Mouse (Mus musculus): ENCODE measurements around the gene Bcat2.

Gene Bcat2

DNA sequence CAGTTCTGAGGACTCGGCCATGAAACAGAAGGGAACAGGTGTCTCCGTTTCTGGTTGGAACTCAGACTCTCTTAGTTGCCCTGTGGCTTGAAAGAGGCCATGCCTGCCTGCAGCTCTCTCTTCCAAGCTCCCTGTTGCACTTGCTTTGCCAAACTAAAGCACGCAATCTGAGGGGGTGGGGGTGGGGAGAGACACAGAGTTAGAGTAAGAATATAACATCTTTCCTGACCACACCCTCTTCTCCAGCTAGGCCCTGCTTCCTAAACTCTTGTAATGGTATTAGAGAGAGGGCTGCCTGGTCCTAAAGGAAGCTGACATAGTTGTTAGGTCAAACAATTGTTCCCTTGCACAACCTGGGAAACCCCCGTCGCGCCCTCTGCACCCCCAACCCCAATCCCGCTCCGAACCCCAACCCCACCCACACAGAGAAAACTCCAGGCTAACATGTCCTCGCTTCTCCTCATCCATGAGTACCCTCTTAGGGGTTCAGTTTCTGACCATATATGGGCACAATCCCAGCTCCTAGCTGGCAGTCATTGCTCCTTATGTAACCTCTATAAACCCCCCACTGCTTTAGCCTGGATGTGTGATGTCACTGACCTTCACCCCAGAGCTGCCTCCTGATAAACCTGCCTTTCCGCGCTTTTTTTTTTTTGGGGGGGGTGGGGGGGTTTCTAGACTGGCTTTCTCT is 19.0 kb upstream of the Bcat2 start:
- DNase-seq (ENCODE audit: low spot score in 2 of 2), result no peak

DNA sequence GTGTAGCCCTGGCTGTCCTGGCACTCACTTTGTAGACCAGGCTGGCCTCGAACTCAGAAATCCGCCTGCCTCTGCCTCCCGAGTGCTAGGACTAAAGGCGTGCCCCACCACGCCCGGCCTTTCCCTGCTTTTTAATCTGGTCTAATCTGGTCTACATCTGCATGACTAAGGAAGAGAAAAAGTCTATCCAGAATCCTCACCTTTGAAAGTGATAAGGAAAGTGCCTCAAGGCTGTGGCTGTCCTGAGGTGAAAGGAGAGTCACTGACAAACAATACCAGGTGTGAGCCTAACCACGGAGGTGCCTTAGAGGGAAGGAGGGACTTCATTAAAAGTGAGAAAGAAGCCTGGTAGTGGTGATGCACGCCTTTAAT is 18.5 kb upstream of the Bcat2 start:
- DNase-seq (ENCODE audit: low spot score in 2 of 2), result no peak

DNA sequence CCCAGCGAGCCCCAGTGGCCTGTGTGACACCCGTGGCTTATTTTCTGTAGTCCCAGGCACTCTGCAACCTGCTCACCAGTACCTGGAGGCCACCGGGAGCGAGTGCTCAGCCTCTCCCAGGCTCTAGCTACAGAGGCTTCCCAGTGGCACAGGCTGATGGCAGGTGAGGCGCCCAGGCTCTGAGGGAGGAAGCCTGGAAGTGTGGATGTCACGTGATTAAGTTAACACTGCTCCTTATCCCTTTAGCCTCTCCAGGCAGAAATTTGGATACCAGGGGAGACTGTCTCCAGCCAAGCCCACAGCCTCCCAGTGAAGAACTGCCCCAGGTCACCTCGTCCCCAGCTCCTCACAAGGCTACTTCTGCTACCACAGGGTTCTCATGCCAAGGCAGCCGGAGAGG is 16.4 kb upstream of the Bcat2 start:
- DNase-seq (ENCODE audit: low spot score in 2 of 2), result no peak

DNA sequence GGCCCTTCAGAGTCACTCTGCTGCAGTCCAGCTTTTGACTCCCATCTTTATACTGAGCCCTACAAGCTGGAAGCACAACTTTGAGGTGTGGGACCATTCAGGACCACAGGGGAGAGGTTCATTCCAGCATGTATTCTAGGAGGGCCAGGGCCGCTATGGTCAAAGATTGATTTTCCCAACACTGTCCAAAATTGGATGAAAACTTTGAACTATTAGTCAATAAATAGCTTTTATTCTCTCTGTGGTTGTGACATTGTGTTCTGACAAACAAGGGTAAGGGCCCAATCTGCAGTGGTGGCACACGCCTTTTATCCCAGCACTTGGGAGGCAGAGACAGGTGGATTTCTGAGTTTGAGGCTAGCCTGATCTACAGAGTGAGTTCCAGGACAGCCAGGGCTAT is 16.0 kb upstream of the Bcat2 start:
- DNase-seq (ENCODE audit: low spot score in 2 of 2), result no peak

DNA sequence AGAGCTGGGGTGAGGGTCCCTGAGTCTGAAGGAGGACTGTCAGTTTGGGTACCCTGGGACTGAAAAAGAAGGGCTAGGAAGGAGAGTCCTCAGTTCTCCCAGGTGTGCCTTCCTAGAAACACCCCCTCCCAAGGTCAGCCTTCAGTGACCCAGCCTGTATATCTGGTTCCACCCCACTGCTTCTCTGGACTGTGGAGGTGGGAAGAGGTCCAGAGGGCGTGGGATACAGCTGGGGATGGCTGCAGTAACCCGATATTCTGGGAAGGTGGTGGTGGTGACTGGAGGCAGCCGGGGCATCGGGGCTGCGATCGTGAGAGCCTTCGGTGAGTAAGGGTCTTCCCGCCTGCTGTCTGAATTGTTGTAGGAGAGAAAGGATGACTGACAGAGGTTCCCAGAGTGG is 15.2 kb upstream of the Bcat2 start, which contains the start of gene Hsd17b14:
Gene Hsd17b14 (plus strand): TSS at position 150 of the 400 bp plus-strand sequence.
- no peak for DNase-seq (ENCODE audit: low spot score in 2 of 2)

DNA sequence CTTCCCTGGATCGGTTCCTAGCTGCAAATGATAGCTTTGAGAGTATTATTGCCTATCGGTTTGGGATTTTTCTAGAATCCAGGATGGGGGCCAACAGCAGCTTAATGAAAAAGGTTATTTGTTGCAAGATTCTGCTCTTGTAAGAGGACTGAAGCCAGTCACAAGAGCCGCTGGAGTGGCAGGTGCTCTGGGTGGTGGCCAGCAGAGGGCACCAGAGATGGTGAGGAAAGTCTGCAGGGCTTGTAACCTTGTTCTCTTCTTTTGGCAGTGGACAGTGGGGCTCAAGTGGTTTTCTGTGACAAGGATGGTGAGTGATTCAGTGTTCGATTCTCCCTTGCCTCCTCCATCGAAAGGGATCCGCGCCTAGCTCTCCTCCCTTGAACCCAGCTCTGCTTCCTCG is 14.2 kb upstream of the Bcat2 start:
- peak; percentile 42 to 71 for DNase-seq (ENCODE audit: low spot score in 2 of 2)

DNA sequence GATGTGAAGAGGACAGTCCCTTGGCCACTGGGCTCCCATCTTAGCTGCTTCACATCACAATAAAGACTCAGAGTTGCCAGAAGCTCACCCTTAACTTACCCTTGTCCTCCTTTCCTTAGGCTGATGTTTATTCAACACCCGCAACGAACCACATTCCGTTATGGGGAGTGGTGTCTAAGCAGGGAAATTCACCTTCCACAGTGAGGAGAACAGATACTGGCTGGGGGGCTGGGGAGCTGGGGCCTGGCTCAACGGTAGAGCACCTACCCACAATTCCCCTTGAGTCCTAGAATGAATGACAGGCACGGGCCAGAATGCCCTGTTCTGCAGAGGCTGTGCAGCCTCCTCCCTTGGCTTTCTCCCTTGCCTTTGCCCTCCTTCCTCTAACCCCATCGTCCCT is 11.0 kb upstream of the Bcat2 start:
- no peak for DNase-seq (ENCODE audit: low spot score in 2 of 2)

DNA sequence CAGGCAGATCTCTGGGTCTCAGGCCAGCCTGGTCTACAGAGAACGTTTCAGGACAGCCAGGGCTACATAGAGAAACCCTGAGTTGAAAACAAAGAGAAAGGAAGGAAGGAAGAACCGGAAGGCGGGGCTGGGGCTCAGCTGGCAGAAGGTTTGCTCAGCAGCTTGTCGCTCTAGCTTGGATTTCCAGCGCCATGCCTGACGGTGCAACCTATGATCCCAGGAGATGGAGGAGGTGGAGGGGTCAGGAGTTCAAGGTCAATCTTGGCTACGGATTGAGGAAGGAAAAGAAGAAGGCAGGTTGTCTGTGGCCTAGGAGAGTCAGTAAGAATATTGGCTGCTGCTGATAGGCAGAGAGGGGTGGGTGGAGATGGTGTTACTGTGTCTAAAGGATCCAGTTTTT is 9.7 kb upstream of the Bcat2 start:
- DNase-seq (ENCODE audit: low spot score in 2 of 2), result no peak

DNA sequence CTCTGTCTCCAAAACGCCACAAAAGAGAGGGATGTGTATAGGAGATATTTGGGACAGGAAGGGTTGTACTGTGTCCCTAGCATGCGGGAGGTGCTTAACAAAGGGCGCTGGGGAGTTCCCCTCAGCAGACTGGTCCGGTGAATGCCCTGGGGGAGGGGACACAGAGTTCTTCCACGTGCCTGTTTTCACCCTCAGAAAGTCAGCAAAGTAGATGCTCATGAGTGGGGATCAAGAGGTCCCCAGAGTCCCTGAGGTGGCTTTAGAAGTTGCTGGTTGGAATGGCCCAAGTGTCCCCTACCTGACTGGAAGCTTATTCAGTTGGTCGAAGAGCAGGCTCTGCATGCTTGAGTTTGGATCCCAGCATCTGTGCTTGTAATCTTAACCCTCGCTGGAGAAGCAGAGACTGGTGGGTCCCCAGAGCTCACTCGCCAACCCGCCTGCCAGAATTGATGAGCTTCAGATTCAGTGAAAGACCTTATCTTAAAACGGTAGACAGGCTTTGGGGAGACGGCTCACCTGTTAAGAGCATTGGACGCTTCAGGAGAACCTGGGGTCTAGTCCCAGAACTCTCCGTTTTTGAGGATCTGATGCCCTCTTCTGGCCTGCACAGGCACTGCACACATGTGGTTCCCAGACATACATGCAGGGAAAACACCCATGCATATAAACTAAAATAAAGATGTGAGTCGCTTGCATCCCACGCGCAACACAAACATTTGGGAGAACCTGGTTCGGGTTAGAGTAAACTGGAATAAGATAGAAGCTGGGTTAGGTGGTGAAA is 8.9 kb upstream of the Bcat2 start:
- DNase-seq (ENCODE audit: low spot score in 2 of 2), result peak; percentile 44 to 71

DNA sequence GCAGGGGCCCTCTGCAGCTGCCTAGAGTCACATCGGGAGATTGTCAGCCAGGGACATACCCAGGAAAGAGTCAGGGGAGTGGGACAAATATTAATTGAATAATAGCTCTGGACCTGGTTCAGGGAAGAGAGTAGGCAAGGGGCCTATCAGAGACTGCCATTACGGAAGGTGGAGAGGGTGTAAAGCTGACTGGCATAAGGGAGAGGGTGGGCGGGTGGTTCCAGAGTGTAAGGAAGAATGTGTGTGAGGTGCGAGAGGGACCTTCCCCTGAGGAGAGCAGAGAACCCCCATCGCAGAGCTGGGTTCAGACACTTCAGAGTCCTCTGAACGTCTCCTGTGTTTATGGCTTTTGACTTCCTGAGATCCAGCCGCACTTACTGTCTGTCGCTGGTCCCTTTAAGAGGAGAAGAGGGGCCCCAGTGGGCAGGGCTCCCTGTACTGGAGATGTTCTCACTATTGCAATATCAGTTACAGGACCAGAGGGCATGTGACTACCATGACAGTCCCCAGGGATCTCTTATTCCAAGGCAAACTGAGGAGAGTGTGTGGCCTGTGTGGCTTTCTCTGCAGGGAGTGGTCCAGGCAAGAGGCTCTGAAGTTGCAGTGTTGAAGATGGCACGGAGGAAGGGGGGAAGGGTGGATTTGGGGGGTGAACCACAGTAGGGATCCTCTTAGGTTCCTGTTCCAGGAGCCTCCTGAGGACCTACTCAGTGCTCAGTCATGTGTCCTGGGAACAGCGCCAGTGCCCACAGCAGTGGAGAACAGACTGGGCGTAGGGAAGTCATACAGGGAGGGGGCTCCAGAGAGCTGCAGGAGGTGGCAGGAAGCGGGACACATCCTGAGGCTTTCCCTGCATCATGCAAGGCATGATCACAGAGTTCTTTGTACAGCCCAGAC is 8.1 kb upstream of the Bcat2 start:
- no peak for DNase-seq (ENCODE audit: low spot score in 2 of 2)

DNA sequence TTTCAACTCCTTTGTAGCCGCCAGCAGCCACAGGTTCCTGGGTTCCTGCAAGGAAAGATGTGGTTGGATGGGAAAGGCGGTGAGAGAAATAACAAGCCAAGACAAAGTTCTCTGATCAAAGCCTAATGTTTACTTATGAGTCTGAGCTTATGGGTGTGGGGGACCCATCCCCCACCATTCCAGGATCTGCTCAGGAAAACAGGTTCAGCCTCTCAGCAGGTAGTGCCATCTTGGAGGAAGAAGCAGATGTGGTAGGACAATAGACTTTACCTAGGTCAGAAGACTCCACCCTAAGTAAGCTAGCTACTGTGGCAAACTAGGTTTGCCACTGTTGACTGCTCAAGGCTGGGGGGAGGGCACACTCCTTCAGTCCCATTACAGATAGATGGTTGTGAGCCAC is 5.1 kb upstream of the Bcat2 start:
- DNase-seq (ENCODE audit: low spot score in 2 of 2), result no peak

DNA sequence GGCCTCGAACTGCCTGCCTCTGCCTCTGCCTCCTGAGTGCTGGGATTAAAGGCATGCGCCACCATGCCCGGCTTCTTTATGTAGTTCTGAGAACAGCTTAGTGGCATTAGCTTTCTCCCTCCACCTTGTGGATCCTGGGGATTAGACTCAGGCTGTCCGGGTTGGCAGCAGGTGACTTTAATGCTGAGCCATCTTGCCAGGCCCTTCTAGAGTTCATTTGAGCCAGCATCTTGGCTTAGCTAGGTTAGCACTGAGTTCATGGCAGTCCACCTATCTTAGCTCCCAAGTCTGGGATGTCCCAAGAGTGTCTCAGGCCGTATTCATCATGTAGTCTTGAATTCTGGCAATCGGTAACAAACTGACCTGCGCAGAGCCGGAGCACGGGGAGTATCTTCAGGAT is 4.5 kb upstream of the Bcat2 start:
- no peak for DNase-seq (ENCODE audit: low spot score in 2 of 2)

DNA sequence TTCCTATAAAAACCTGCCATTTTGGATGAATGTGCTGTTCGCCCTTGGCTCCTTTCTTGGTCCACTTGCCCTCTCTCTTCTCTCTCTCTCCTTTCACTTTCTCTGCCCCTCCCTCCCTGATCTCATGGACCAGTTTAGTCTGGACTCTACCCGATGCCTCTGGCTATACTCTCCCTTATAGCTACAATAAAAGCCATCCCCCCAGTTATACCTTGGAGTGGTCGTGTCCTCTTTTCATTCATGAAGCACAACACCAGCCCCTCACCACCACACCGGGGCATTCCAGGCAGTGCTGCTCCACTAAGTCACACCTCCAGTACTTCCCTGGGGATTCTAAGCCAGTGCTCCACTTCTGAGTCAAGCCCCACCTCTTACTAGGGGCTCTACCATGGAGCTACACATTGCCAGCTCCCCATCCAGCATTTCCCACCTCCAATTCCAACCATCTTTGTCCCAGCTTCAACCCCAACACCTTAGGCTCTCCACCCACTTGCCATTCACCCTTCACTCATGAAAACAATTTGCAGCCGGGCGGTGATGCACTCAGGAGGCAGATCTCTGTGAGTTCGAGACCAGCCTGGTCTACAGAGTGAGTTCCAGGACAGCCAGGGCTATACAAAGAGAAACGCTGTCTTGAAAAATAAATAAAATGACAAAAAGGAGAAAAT is 2.7 kb upstream of the Bcat2 start:
- DNase-seq (ENCODE audit: low spot score in 2 of 2), result no peak

DNA sequence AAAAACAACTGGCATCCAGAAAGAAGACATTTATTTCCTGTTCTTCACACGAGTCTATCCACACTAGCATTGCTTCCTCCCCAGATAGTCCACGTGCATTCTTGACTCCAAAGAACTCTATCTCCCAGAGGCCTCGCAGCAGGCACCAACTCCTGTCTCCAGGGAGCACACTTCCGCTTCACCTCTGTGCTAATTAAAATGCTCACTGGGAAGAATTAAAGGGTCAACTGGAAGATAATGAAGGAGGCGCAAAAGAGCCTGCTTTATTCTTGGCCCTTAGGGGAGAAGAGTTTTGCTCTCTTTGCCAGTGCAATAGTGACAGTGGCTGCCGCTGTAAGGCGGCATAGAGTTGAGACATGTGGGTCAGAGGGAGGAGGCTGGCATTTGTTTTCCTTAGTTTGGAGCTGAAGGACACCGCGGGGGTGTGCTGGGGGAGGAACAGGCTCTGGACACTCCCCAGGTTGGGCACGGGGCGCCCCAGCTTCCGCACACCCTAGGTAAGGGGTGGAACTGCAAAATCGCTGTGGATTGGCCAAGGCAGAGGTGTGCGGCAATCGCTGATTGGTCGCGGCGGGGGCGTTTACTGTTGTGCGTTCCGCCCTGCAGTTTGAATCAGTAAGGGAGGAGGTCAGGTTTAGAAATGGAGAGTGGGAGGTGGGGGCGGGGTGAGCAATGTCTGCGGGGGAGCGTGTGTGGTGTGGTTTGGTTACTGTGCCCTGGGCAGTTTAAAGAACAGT is 2.0 kb upstream of the Bcat2 start:
- peak; percentile 91 to 92 for DNase-seq (ENCODE audit: low spot score in 2 of 2)

DNA sequence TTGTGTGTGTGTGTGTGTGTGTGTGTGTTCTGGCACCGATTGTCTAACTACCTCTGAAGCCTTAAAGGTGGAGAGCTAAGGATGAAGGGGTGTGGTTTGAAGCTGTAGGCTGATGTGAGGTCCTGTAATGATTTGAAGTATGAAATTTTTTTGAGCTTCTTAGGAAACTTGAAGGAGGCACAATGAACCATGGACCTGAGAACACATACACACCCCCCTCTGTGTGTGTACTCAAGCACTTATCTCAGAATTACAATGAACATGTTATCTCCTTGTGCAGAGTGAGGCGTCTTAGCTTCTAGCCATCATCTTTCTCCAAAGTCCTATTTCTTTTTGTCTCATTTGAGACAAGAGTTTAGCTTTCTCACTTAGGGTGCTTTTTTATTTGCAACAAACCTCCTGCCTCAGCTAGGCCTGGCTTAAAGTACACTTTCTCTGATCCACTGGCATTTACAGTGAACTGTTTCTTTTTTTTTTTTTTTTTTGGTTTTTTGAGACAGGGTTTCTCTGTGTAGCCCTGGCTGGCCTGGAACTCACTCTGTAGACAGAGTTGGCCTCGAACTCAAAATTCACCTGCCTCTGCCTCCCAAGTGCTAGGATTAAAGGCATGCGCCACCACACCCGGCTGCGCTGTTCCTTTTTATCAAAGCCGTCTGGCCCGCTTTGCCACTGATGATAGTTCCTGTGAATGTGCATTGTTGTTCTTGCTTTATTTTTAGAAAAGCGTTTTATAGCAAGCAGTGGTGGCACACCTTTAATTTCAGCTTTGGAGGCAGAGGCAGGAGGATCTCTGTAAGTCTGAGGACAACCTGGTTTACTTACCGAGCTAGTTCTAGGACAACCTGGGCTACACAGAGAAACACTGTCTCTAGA is 1.1 kb upstream of the Bcat2 start:
- DNase-seq (ENCODE audit: low spot score in 2 of 2), result no peak

DNA sequence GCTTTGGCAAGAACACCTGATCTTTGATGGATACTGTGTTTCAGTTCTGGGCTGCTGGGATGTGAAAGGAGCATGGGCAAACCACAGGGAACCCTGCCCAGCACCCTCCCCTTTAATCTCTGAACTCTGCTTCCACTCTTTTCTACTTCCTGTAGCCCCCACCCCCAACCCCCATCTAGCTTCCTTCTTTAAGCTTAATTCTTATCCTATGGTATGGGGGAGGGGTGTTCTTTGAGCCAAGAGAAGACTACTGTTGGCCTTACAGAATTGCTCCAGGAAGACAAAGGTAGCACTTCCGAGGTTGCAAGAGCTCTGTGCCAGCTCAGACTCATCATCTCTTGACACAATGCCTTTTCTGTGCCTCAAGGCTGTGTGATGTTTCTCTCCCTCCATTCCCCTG is 2.0 kb downstream of the Bcat2 start:
- no peak for DNase-seq (ENCODE audit: low spot score in 2 of 2)

DNA sequence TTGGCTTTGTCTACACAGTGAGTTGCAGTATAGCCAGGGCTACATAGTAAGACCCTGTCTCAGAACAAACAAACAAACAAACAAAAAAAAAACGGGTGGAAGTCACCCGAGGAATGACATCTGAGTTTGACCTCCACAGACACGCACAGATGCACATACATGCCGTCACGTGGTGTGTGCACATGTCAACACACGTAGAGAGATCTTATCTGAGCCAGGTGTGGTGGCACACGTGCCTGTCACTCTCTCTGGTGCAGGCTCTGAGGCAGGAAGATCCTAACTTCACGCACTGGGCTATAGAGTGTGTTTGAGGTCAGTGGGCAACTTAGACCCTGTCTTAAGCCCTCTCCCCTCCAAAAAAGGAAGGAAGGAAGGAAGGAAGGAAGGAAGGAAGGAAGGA is 4.0 kb downstream of the Bcat2 start:
- no peak for DNase-seq (ENCODE audit: low spot score in 2 of 2)

DNA sequence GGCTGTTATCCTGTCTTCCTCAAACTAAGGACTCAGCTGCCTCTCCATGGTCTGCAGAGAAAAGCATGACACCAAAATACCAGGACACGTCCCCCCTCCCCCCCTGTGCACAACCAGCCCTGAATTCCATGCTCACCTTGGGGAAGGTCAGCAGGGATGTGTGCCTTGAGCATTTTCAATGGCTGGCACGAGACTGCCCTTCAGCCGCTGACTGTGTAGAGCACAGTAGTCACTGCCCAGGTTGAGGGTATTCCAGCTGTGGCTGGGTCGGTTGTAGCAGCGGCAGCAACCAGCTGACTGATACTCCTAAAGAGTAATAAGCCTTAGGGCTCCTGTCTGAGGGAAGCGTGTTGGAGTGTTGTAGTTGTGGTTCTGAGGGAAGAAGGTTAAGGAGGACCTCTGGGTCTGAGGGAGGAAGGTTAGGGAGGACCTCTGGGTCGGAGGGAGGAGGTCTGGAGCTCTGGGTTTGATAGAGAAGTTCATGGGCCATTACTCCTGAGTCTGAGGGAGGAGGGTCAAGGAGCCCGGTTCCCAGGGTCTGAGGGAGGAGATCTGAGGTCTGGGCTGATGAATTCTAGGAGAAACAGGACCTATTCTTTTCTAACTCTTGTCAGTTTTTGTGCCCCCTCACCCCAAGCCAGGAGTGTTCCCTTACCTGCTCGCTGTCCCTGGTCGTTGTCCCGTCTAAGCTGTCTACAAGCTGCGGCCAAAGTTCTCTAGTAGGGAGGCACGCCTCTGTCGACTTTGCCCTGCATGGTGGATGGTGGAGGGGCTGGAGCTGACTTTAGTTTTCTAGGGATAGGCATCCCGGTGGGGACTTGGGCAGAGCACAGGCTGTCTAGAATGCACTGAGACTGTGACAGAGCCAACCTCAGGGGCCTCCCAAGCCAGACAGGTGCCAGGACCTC is 4.8 kb downstream of the Bcat2 start:
- no peak for DNase-seq (ENCODE audit: low spot score in 2 of 2)

DNA sequence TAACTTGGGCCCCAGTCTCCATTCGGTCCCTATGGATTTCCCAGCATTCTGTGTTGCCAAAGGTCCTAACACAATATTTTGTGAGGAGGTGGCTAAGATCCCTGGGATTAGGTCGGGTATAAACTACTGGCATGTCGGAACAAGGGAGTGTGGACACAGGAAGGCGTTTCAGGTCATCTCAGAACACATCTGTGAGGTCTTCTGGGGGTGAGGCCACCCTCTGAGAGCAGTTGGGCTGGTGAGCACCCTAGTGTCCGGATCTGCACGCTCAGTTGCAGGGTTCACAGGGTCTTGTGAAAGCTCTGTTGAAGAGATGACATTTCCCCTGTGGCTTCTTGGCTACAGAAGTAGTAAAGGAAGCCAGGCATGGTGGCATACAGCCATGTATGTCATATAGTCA is 16.0 kb downstream of the Bcat2 start:
- no peak for DNase-seq (ENCODE audit: low spot score in 2 of 2)

Data from heart, adult 9 months (tissue).